Mouse (Mus musculus): ENCODE data around the gene Tgfbr3. TPM values are rescaled to one million over a fixed set of nuclear protein-coding genes. Genes with fewer than 3 reads are reported as not detected.
"Not testable (repeated sequence)": the region's sequence is repeated elsewhere in the genome, so short reads cannot be mapped to it uniquely, and the experiment has no call there.

Gene Tgfbr3
- polyA plus RNA-seq, 1 experiment from 2014 or later: 10.3 TPM

GRCm38 (mm10) chr5:107230189-107230588 lies 59.2 kb downstream of the Tgfbr3 start:
- Histone ChIP-seq H3K4me1 (no peaks in the 10 kb centered on the region), H3K27ac (replicated peaks) (no peak overlapping the region), H3K9me3 (no peaks in the 10 kb centered on the region), H3K9ac (replicated peaks) (no peak overlapping the region), H3K27me3 (no peaks in the 10 kb centered on the region), H3K36me3 (no peaks in the 10 kb centered on the region), H3K4me2 (replicated peaks) (no peak overlapping the region), H3K4me3 (no peak overlapping the region)
- ATAC-seq (ENCODE audit: low FRiP score, low read depth): no peak
- 63% methylated on average over 6 of the region's 6 CpGs for WGBS

- H3K27me3 ChIP-seq: no peaks in the 10 kb centered on the region
- no peak overlapping the region for H3K4me2 ChIP-seq (replicated peaks)
- WGBS: 84% methylated on average over 9 of the region's 9 CpGs
- H3K9ac ChIP-seq (replicated peaks): no peak overlapping the region
- no peaks in the 10 kb centered on the region for H3K36me3 ChIP-seq
- no peaks in the 10 kb centered on the region for H3K9me3 ChIP-seq
- no peak overlapping the region for H3K27ac ChIP-seq (replicated peaks)
- no peak for ATAC-seq (ENCODE audit: low FRiP score, low read depth)
- no peaks in the 10 kb centered on the region for H3K4me1 ChIP-seq
- no peak overlapping the region for H3K4me3 ChIP-seq
Observed at GRCm38 (mm10) chr5:107229037-107229436, 60.4 kb downstream of the Tgfbr3 start.

- Histone ChIP-seq H3K4me2 (replicated peaks) (no peak overlapping the region), H3K4me1 (no peaks in the 10 kb centered on the region), H3K9me3 (no peaks in the 10 kb centered on the region), H3K9ac (replicated peaks) (no peak overlapping the region), H3K4me3 (no peak overlapping the region), H3K27me3 (no peaks in the 10 kb centered on the region), H3K27ac (replicated peaks) (no peak overlapping the region), H3K36me3 (no peaks in the 10 kb centered on the region)
- no peak for ATAC-seq (ENCODE audit: low FRiP score, low read depth)
Observed at GRCm38 (mm10) chr5:107227580-107227979, 61.8 kb downstream of the Tgfbr3 start.

- Histone ChIP-seq H3K4me3 (no peak overlapping the region), H3K9me3 (no peaks in the 10 kb centered on the region), H3K9ac (replicated peaks) (no peak overlapping the region), H3K27me3 (no peaks in the 10 kb centered on the region), H3K4me1 (peaks cover 5% of the 10 kb centered on the region; the same call in 1 of the 2 replicates), H3K4me2 (replicated peaks) (no peak overlapping the region), H3K27ac (replicated peaks) (no peak overlapping the region), H3K36me3 (no peaks in the 10 kb centered on the region)
- no peak for ATAC-seq (ENCODE audit: low FRiP score, low read depth)
- WGBS: 79% methylated on average over 7 of the region's 7 CpGs
Observed at GRCm38 (mm10) chr5:107224820-107225417, 64.5 kb downstream of the Tgfbr3 start.

GRCm38 (mm10) chr5:107224151-107224550 lies 65.3 kb downstream of the Tgfbr3 start:
- 83% methylated on average over 5 of the region's 5 CpGs for WGBS
- Histone ChIP-seq H3K4me2 (replicated peaks) (no peak overlapping the region), H3K27ac (replicated peaks) (no peak overlapping the region), H3K9me3 (no peaks in the 10 kb centered on the region), H3K4me3 (no peak overlapping the region), H3K27me3 (no peaks in the 10 kb centered on the region), H3K9ac (replicated peaks) (no peak overlapping the region), H3K36me3 (no peaks in the 10 kb centered on the region), H3K4me1 (peaks cover 5% of the 10 kb centered on the region; the same call in 1 of the 2 replicates)
- ATAC-seq (ENCODE audit: low FRiP score, low read depth): no peak

GRCm38 (mm10) chr5:107223483-107223882 lies 65.9 kb downstream of the Tgfbr3 start:
- WGBS: 77% methylated on average over 2 of the region's 2 CpGs
- ATAC-seq (ENCODE audit: low FRiP score, low read depth): not testable (repeated sequence)

GRCm38 (mm10) chr5:107223029-107223428 lies 66.4 kb downstream of the Tgfbr3 start:
- H3K27ac ChIP-seq (replicated peaks): no peak overlapping the region
- no peaks in the 10 kb centered on the region for H3K27me3 ChIP-seq
- no peaks in the 10 kb centered on the region for H3K9me3 ChIP-seq
- H3K4me1 ChIP-seq: peaks cover 5% of the 10 kb centered on the region; the same call in 1 of the 2 replicates
- no peaks in the 10 kb centered on the region for H3K36me3 ChIP-seq
- no peak overlapping the region for H3K4me3 ChIP-seq
- no peak overlapping the region for H3K4me2 ChIP-seq (replicated peaks)
- no peak overlapping the region for H3K9ac ChIP-seq (replicated peaks)
- ATAC-seq (ENCODE audit: low FRiP score, low read depth): no peak
- 87% methylated on average over 9 of the region's 9 CpGs for WGBS

More at GRCm38 (mm10) chr5:107223483-107223882, 65.9 kb downstream of the Tgfbr3 start:
- H3K4me2 ChIP-seq (replicated peaks); H3K27me3 ChIP-seq; H3K36me3 ChIP-seq; H3K4me3 ChIP-seq; H3K4me1 ChIP-seq; H3K27ac ChIP-seq (replicated peaks); H3K9ac ChIP-seq (replicated peaks); H3K9me3 ChIP-seq: not testable (repeated sequence)

GRCm38 (mm10) chr5:107222670-107223005 lies 66.8 kb downstream of the Tgfbr3 start:
- Histone ChIP-seq H3K4me3 (no peak overlapping the region), H3K9me3 (no peaks in the 10 kb centered on the region), H3K9ac (replicated peaks) (no peak overlapping the region), H3K27ac (replicated peaks) (no peak overlapping the region), H3K4me1 (peaks cover 5% of the 10 kb centered on the region; the same call in 1 of the 2 replicates), H3K27me3 (no peaks in the 10 kb centered on the region), H3K4me2 (replicated peaks) (no peak overlapping the region), H3K36me3 (no peaks in the 10 kb centered on the region)
- 85% methylated on average over 1 of the region's 1 CpGs for WGBS
- ATAC-seq (ENCODE audit: low FRiP score, low read depth): no peak

GRCm38 (mm10) chr5:107221892-107222669 lies 67.3 kb downstream of the Tgfbr3 start:
- no peaks in the 10 kb centered on the region for H3K9me3 ChIP-seq
- peaks cover 5% of the 10 kb centered on the region; the same call in 1 of the 2 replicates for H3K4me1 ChIP-seq
- H3K4me2 ChIP-seq (replicated peaks): no peak overlapping the region
- no peak overlapping the region for H3K4me3 ChIP-seq
- H3K36me3 ChIP-seq: no peaks in the 10 kb centered on the region
- no peaks in the 10 kb centered on the region for H3K27me3 ChIP-seq
- 72% methylated on average over 17 of the region's 17 CpGs for WGBS
- ATAC-seq (ENCODE audit: low FRiP score, low read depth): no peak
- no peak overlapping the region for H3K27ac ChIP-seq (replicated peaks)
- H3K9ac ChIP-seq (replicated peaks): no peak overlapping the region

- Histone ChIP-seq H3K4me2 (replicated peaks) (no peak overlapping the region), H3K9me3 (no peaks in the 10 kb centered on the region), H3K4me1 (peaks cover 5% of the 10 kb centered on the region; the same call in 1 of the 2 replicates), H3K27ac (replicated peaks) (no peak overlapping the region), H3K36me3 (no peaks in the 10 kb centered on the region), H3K27me3 (no peaks in the 10 kb centered on the region), H3K4me3 (no peak overlapping the region), H3K9ac (replicated peaks) (no peak overlapping the region)
- 85% methylated on average over 5 of the region's 5 CpGs for WGBS
- no peak for ATAC-seq (ENCODE audit: low FRiP score, low read depth)
Observed at GRCm38 (mm10) chr5:107220936-107221335, 68.5 kb downstream of the Tgfbr3 start.

GRCm38 (mm10) chr5:107219883-107220282 lies 69.5 kb downstream of the Tgfbr3 start:
- WGBS: 73% methylated on average over 6 of the region's 6 CpGs
- H3K27me3 ChIP-seq: no peaks in the 10 kb centered on the region
- no peaks in the 10 kb centered on the region for H3K9me3 ChIP-seq
- H3K4me2 ChIP-seq (replicated peaks): no peak overlapping the region
- H3K36me3 ChIP-seq: no peaks in the 10 kb centered on the region
- peaks cover 5% of the 10 kb centered on the region; the same call in 1 of the 2 replicates for H3K4me1 ChIP-seq
- H3K4me3 ChIP-seq: no peak overlapping the region
- ATAC-seq (ENCODE audit: low FRiP score, low read depth): no peak
- H3K9ac ChIP-seq (replicated peaks): no peak overlapping the region
- no peak overlapping the region for H3K27ac ChIP-seq (replicated peaks)

GRCm38 (mm10) chr5:107219318-107219717 lies 70.1 kb downstream of the Tgfbr3 start:
- Histone ChIP-seq H3K9ac (replicated peaks) (no peak overlapping the region), H3K4me3 (no peak overlapping the region), H3K4me1 (peaks cover 5% of the 10 kb centered on the region; the same call in 1 of the 2 replicates), H3K4me2 (replicated peaks) (no peak overlapping the region), H3K9me3 (no peaks in the 10 kb centered on the region), H3K27ac (replicated peaks) (no peak overlapping the region), H3K27me3 (no peaks in the 10 kb centered on the region), H3K36me3 (no peaks in the 10 kb centered on the region)
- ATAC-seq (ENCODE audit: low FRiP score, low read depth): no peak
- 93% methylated on average over 6 of the region's 6 CpGs for WGBS
